Mouse (Mus musculus): ENCODE measurements around the gene Strbp. TPM values are rescaled to one million over a fixed set of nuclear protein-coding genes. Genes with fewer than 3 reads are reported as not detected.

Gene Strbp
- total RNA-seq, 4 experiments from 2014 or later: 53.5 to 66.6 (median 62.6) TPM

Small RNAs within 50 kb of the gene (microRNA-seq; reads per million reads assigned to microRNA genes)
- 0 reads per million in 2 experiments for gene Mir5128

Other genes starting within 250 kb of the Strbp start
- 1 to 10 TPM in 3 of 4 experiments, under 1 TPM in 1; 0.99 to 4.4 (median 1.9) TPM for gene Gpr21, start 187.5 kb downstream of the Strbp start, total RNA-seq (2022)
- 1 to 10 TPM in 1 of 4 experiments, under 1 TPM in 3; 0.20 to 1.1 (median 0.57) TPM for gene Crb2, start 72.4 kb upstream of the Strbp start, total RNA-seq (2022)